Mouse (Mus musculus): ENCODE measurements around the gene Clk3.

DNA sequence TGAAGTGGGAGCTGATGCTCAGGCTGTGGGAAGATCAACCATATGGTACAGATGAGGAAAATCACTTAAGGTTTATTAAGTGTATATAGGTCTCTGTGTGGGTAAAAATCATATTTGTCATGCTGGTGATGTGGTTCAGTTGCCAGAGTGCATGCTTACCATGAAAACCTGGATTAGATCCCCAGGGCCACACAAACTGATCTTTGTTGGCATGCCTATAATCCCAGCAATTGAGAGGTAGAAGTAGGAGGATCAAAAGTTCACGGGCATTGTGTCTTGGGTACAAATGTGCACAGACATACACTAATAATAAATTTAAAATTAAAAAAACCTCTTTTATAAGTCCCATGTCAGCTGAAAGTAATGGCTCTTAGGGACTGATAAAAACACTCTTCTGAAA lies 43.3 kb downstream of the Clk3 start:
- TF ChIP-seq CTCF (IDR thresholded peaks at IDR 0.05; ENCODE audit: borderline replicate concordance, insufficient read depth, low read length) (no peak), POLR2A (IDR thresholded peaks at IDR 0.05; ENCODE audit: low read depth, low read length) (no peak)

All from embryonic fibroblast, embryonic 13.5 days (primary cell).